Mouse (Mus musculus): Measurements from ENCODE around the gene Serpina1d. TPM values are rescaled to one million over a fixed set of nuclear protein-coding genes. Genes with fewer than 3 reads are reported as not detected.
"Not testable (repeated sequence)": the region's sequence is repeated elsewhere in the genome, so short reads cannot be mapped to it uniquely, and the experiment has no call there.

The Serpina1d gene
- polyA plus RNA-seq (2016; fragmentation: Nextera tagmentation; extraction: Ambion mirVana) = not detected in 2 replicates

- H3K4me1 ChIP-seq; H3K27ac ChIP-seq; H3K4me3 ChIP-seq; H3K36me3 ChIP-seq; H3K9me3 ChIP-seq (replicated peaks); H3K27me3 ChIP-seq (ENCODE audit: low read depth, poor library complexity, severe bottlenecking); DNase-seq (ENCODE audit: low spot score): not testable (repeated sequence)
- WGBS = 89% methylated on average over 6 of the region's 6 CpGs
These were observed at the start of gene Serpina1d for GRCm38 (mm10) chr12:103773246-103773851. Gene Serpina1d, minus strand, starts transcription at chr12:103773592.

GRCm38 (mm10) chr12:103770597-103770996 lies 2.8 kb downstream of the Serpina1d start:
- not testable (repeated sequence) for H3K4me1 ChIP-seq; H3K9me3 ChIP-seq (replicated peaks); H3K27ac ChIP-seq; H3K4me3 ChIP-seq; DNase-seq (ENCODE audit: low spot score); H3K36me3 ChIP-seq; H3K27me3 ChIP-seq (ENCODE audit: low read depth, poor library complexity, severe bottlenecking)
- 100% methylated on average over 1 of the region's 1 CpGs for whole genome bisulfite sequencing

- 86% methylated on average over 3 of the region's 3 CpGs for WGBS
- H3K27ac ChIP-seq; H3K4me3 ChIP-seq; H3K4me1 ChIP-seq; H3K9me3 ChIP-seq (replicated peaks); H3K36me3 ChIP-seq; DNase-seq (ENCODE audit: low spot score); H3K27me3 ChIP-seq (ENCODE audit: low read depth, poor library complexity, severe bottlenecking): not testable (repeated sequence)
These were observed 10.3 kb downstream of the Serpina1d start for GRCm38 (mm10) chr12:103763083-103763482.

- not testable (repeated sequence) for H3K27me3 ChIP-seq (ENCODE audit: low read depth, poor library complexity, severe bottlenecking); H3K36me3 ChIP-seq; DNase-seq (ENCODE audit: low spot score); H3K4me1 ChIP-seq; H3K9me3 ChIP-seq (replicated peaks); H3K27ac ChIP-seq; H3K4me3 ChIP-seq
- WGBS = 88% methylated on average over 3 of the region's 3 CpGs
These were observed 13.1 kb downstream of the Serpina1d start for GRCm38 (mm10) chr12:103760316-103760715.

- H3K4me3 ChIP-seq; H3K4me1 ChIP-seq; DNase-seq (ENCODE audit: low spot score); H3K27ac ChIP-seq; H3K27me3 ChIP-seq (ENCODE audit: low read depth, poor library complexity, severe bottlenecking); H3K9me3 ChIP-seq (replicated peaks); H3K36me3 ChIP-seq: not testable (repeated sequence)
- 84% methylated on average over 5 of the region's 5 CpGs for WGBS
These were observed 27.4 kb downstream of the Serpina1d start for GRCm38 (mm10) chr12:103745957-103746356.

- H3K4me1 ChIP-seq; H3K36me3 ChIP-seq; DNase-seq (ENCODE audit: low spot score); H3K27ac ChIP-seq; H3K27me3 ChIP-seq (ENCODE audit: low read depth, poor library complexity, severe bottlenecking); H3K9me3 ChIP-seq (replicated peaks); H3K4me3 ChIP-seq: not testable (repeated sequence)
- 94% methylated on average over 6 of the region's 6 CpGs for WGBS
These were observed 35.4 kb downstream of the Serpina1d start for GRCm38 (mm10) chr12:103737791-103738580.

GRCm38 (mm10) chr12:103735566-103735965 lies 37.8 kb downstream of the Serpina1d start:
- not testable (repeated sequence) for H3K27me3 ChIP-seq (ENCODE audit: low read depth, poor library complexity, severe bottlenecking); H3K4me3 ChIP-seq

GRCm38 (mm10) chr12:103735101-103735500 lies 38.3 kb downstream of the Serpina1d start:
- not testable (repeated sequence) for H3K4me1 ChIP-seq; DNase-seq (ENCODE audit: low spot score); H3K27ac ChIP-seq; H3K27me3 ChIP-seq (ENCODE audit: low read depth, poor library complexity, severe bottlenecking); H3K9me3 ChIP-seq (replicated peaks); H3K4me3 ChIP-seq; H3K36me3 ChIP-seq
- 87% methylated on average over 4 of the region's 4 CpGs for WGBS

More at GRCm38 (mm10) chr12:103735566-103735965, 37.8 kb downstream of the Serpina1d start:
- 97% methylated on average over 4 of the region's 4 CpGs for WGBS
- not testable (repeated sequence) for H3K4me1 ChIP-seq; DNase-seq (ENCODE audit: low spot score); H3K27ac ChIP-seq; H3K9me3 ChIP-seq (replicated peaks); H3K36me3 ChIP-seq

Other genes with a start within 250 kb of the Serpina1d start
- gene Ppp4r4, start 241.3 kb downstream of the Serpina1d start, polyA plus RNA-seq (2016; fragmentation: Nextera tagmentation; extraction: Ambion mirVana) = 1.2 and 1.9 TPM in 2 replicates
- not detected in 2 replicates for gene Serpina10, start 142.1 kb downstream of the Serpina1d start, polyA plus RNA-seq (2016; fragmentation: Nextera tagmentation; extraction: Ambion mirVana)
- 0.09 TPM in 1 of 2 replicates, not detected in the other for gene Serpina6, start 116.4 kb downstream of the Serpina1d start, polyA plus RNA-seq (2016; fragmentation: Nextera tagmentation; extraction: Ambion mirVana)
- not detected in 2 replicates for gene Serpina16, start 97.5 kb downstream of the Serpina1d start, polyA plus RNA-seq (2016; fragmentation: Nextera tagmentation; extraction: Ambion mirVana)
- not detected in 2 replicates for gene Serpina1f, start 78.1 kb downstream of the Serpina1d start, polyA plus RNA-seq (2016; fragmentation: Nextera tagmentation; extraction: Ambion mirVana)
- gene Serpina1b, start 56.8 kb upstream of the Serpina1d start, polyA plus RNA-seq (2016; fragmentation: Nextera tagmentation; extraction: Ambion mirVana) = 0.19 TPM in 1 of 2 replicates, not detected in the other
- 0.20 TPM in 1 of 2 replicates, not detected in the other for gene Serpina1a, start 90.0 kb upstream of the Serpina1d start, polyA plus RNA-seq (2016; fragmentation: Nextera tagmentation; extraction: Ambion mirVana)
- gene Serpina1c, start 131.3 kb upstream of the Serpina1d start, polyA plus RNA-seq (2016; fragmentation: Nextera tagmentation; extraction: Ambion mirVana) = not detected in 2 replicates
- not detected in 2 replicates for gene Serpina1e, start 185.4 kb upstream of the Serpina1d start, polyA plus RNA-seq (2016; fragmentation: Nextera tagmentation; extraction: Ambion mirVana)
- not detected in 2 replicates for gene Serpina11, start 216.4 kb upstream of the Serpina1d start, polyA plus RNA-seq (2016; fragmentation: Nextera tagmentation; extraction: Ambion mirVana)
- gene Serpina9, start 240.2 kb upstream of the Serpina1d start, polyA plus RNA-seq (2016; fragmentation: Nextera tagmentation; extraction: Ambion mirVana) = not detected in 2 replicates